Mouse (Mus musculus) megakaryocyte-erythroid progenitor cell, adult 5-6 weeks (primary cell): ENCODE results near the gene Myl4. TPM values are rescaled to one million over a fixed set of nuclear protein-coding genes. Genes with fewer than 3 reads are reported as not detected.
"Not testable (repeated sequence)": the region's sequence is repeated elsewhere in the genome, so short reads cannot be mapped to it uniquely, and the experiment has no call there.

Experiments
- ATAC-seq: replicated peaks from 2 replicates; pipeline ENCODE4 v1.8.0; 2016; ENCODE audit warnings: mild to moderate bottlenecking, inconsistent platforms; ENCODE audit not compliant: severe bottlenecking, poor library complexity, low FRiP score, low TSS enrichment
- total RNA-seq, 2 experiments: library from RNA; stranded (forward) in 1 of 2; stranded (reverse) in 1 of 2; fragments of 200-1000, 215-1000 nt in 1 of 2; fragments of >200 nt in 1 of 2; fragmentation: Nextera tagmentation in 1 of 2; gene quantifications; 2 replicates each; pipeline ENCODE4 v1.2.3; 2014 to 2017

The Myl4 gene
- total RNA-seq, 2 experiments from 2014 or later, result 1.4 TPM; not detected in 1

GRCm38 (mm10) chr11:104568326-104568725 is 17.9 kb downstream of the Myl4 start:
- ATAC-seq, result no peak

DNA sequence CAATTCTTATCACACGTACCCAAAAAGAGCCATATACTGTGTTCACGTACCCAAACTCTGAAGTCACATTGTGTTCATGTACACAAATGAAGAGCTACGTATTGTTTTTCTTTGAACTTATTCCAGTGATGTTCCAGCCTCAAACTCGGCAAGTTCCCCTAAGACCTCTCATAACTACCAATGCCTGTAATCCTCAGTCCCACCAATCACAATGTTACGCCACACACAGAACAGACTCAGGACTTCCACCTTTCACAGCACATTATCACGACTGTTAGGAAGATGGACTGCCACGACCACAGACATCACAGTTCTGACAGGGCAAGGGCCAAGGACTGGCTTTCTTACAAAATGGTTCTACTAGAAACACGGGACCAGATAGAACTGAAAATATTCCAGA is 20.1 kb downstream of the Myl4 start:
- ATAC-seq, result not testable (repeated sequence)

- peak; percentile 77 for ATAC-seq
Observed at GRCm38 (mm10) chr11:104571373-104571772, 20.9 kb downstream of the Myl4 start.

DNA sequence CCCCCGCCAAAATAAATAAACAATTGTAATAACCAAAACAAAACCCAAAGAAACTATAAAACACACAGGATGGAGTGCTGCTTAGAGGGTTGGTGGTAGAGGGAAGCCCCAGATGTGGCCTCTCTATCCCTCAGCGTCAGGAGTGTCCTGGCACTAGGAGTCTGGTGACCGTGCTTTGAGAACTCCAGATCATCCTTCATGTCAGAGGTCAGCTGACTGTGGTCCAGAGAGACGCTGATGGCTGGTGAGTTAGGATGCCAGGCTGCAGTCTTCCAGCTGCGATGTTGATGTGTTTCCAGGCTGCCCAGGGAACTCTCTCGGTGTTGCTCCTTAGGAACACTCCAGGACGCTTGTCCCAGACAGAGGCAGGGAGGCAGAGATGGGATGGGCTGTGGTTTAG is 21.6 kb downstream of the Myl4 start:
- ATAC-seq, result no peak

- ATAC-seq, result no peak
Observed at GRCm38 (mm10) chr11:104572566-104572965, 22.1 kb downstream of the Myl4 start.

- ATAC-seq, result no peak
Observed at GRCm38 (mm10) chr11:104576772-104577612, 26.5 kb downstream of the Myl4 start.

GRCm38 (mm10) chr11:104578074-104578473 is 27.6 kb downstream of the Myl4 start:
- ATAC-seq, result no peak

DNA sequence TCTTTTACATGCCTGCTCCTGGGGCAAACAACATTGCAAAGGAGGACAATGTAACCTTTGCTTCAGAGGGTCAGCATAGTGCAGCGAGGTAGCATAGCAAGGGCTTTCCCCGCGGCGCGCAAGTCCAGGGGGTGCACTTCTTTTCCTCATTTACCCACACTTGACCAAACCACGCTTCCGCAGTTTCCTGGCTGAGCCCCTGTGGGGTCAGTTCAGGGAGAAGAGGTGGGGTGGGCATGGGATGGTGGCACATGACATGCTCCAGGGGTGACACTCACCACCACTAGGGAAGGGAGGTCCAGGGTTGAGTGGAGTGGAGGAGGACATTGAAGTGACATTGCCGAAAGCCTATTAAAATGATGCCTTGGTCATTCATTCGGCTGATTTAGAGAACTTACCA is 28.6 kb downstream of the Myl4 start:
- ATAC-seq, result no peak

- no peak for ATAC-seq
Observed at GRCm38 (mm10) chr11:104579575-104579974, 29.1 kb downstream of the Myl4 start.

- no peak for ATAC-seq
Observed at GRCm38 (mm10) chr11:104580091-104580490, 29.6 kb downstream of the Myl4 start.

- no peak for ATAC-seq
Observed at GRCm38 (mm10) chr11:104580606-104581005, 30.1 kb downstream of the Myl4 start.

GRCm38 (mm10) chr11:104581446-104582307 is 31.2 kb downstream of the Myl4 start:
- no peak for ATAC-seq

DNA sequence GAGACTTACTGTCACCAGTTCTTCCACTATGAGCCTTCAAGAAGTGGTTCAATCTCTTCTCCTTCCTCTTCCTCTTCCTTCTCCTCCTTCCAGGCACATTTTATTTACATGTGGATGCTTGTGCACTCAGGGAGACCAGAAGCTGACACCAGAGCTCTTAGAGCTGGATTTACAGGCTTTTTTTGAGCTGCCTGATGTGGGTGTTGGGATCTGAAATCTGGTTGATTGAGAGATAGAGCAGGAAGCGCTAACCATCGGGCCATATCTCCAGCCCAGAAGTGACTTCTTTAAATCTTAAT is 31.8 kb downstream of the Myl4 start:
- no peak for ATAC-seq

GRCm38 (mm10) chr11:104582630-104583364 is 32.3 kb downstream of the Myl4 start:
- ATAC-seq, result no peak

GRCm38 (mm10) chr11:104585495-104585894 is 35.0 kb downstream of the Myl4 start:
- ATAC-seq, result no peak

DNA sequence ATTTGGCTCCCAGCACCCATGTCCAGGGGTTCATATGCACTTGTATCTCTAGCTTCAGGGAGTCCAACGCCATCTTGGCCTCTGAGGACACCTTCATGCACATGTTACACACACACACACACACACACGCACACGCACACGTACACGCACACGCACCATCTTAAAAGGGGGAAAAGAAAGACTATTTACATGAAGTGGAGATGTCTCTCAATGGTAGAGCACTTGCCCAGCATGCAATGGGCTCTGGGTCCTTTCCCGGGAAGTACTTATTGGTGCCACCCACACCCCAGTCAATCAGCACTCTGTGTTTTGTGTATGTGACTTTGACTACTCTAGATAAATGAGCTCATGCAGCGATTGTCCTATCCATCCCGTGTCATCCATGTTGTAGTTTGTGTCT is 37.4 kb downstream of the Myl4 start:
- no peak for ATAC-seq

GRCm38 (mm10) chr11:104588513-104588912 is 38.0 kb downstream of the Myl4 start:
- ATAC-seq, result no peak

DNA sequence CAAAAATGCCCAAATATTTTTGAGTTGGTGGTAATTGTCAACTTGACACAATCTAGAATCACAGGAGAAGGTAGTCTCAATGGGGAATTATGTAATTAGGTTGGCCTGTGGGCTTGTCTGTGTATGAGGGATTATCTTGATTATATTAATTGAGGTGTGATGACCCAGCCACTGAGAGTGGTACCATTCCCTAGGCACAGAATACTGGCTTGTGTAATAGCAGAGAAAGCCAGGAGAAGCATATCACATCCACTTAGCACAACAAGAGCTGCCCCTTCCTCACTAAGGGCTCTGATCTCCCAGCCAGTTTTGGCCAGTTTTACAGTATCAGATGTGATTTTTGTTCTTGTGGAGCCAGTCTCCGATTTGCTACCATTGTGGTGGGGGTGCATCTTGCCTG is 39.1 kb downstream of the Myl4 start:
- no peak for ATAC-seq

DNA sequence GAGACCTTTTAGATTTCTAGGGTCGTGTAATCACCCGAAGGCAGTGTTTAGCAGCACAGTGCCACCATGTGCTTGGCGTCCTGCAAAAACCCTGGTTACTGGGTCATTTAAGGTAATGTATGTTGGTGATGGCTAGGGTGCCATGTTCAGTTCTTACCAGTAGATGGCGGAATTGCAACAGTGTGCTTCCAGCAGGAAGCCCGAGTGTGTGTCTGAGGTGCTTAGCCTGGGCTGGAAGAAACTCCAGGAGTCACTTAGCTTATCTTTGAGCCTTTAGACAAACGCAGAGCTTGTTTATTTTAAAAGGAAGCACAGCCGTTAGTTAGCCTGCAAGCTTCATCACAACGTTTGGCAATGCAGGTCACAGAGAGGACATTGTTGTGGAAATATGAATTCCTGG is 39.7 kb downstream of the Myl4 start:
- ATAC-seq, result peak; percentile 92
